Mouse (Mus musculus) heart, adult 2 months (tissue): ENCODE measurements around the gene Pcbp1.

Experiments used
- CTCF ChIP-seq: fragments of 200-600 bp; IDR thresholded peaks from 2 replicates; pipeline ENCODE4 v1.8.1; 2022; ENCODE audit warnings: antibody characterized with exemption, mild to moderate bottlenecking, moderate library complexity
- EP300 ChIP-seq: fragments of 200-500 bp; IDR thresholded peaks from 2 replicates; pipeline ENCODE4 v1.6.1; 2011; ENCODE audit warnings: low read depth, low read length, control low read depth; ENCODE audit not compliant: insufficient read depth
- POLR2A ChIP-seq: fragments of 200-500 bp; IDR thresholded peaks from 2 replicates; pipeline ENCODE4 v1.6.1; 2011; ENCODE audit warnings: mild to moderate bottlenecking, low read depth, low read length, control low read depth; ENCODE audit not compliant: insufficient read depth

- no peak for TF ChIP-seq POLR2A
- TF ChIP-seq CTCF: no peak
- no peak for TF ChIP-seq EP300
Measured at GRCm38 (mm10) chr6:86508736-86509135, 17.4 kb downstream of the Pcbp1 start.
